Mouse (Mus musculus) liver, embryonic 14.5 days (tissue): ENCODE measurements at regions not wholly inside any gene's neighbourhood (a gene's known extent, or its start where the extent isn't known, plus 50 kb on each side); places are given as distances from the start of the nearest gene placed in this dataset.

Experiments used
- CTCF ChIP-seq: IDR thresholded peaks from 2 replicates; pipeline ENCODE4 v1.5.1; 2016; ENCODE audit warnings: antibody characterized with exemption, low read depth, control low read depth
- EP300 ChIP-seq: IDR thresholded peaks from 2 replicates; pipeline ENCODE4 v1.6.1; 2016; ENCODE audit warnings: antibody characterized with exemption, low read depth

- no peak for TF ChIP-seq CTCF
- no peak for TF ChIP-seq EP300
Measured at GRCm38 (mm10) chr2:74015146-74015545, 104.0 kb upstream of the Atp5g3 start.
